Mouse (Mus musculus) cortical plate, adult 2 months (tissue): ENCODE measurements at regions not wholly inside any gene's neighbourhood (a gene's known extent, or its start where the extent isn't known, plus 50 kb on each side); places are given as distances from the start of the nearest gene placed in this dataset.

Experiments used
- CTCF ChIP-seq: fragments of 200-500 bp; IDR thresholded peaks from 2 replicates; pipeline ENCODE4 v1.5.1; 2011; ENCODE audit warnings: mild to moderate bottlenecking, control low read depth, low read length; ENCODE audit not compliant: insufficient read depth; ENCODE audit errors: extremely low read depth
- POLR2A ChIP-seq: fragments of 200-500 bp; IDR thresholded peaks from 2 replicates; pipeline ENCODE4 v1.6.1; 2011; ENCODE audit warnings: mild to moderate bottlenecking, low read length, control low read depth; ENCODE audit not compliant: insufficient read depth; ENCODE audit errors: extremely low read depth

GRCm38 (mm10) chrX:99402841-99403520, 68.1 kb downstream of the Pja1 start:
- TF ChIP-seq POLR2A (no peak), CTCF (peak; percentile 23; the same call in 1 of the 2 replicates)
